Mouse (Mus musculus) embryo, embryonic 10 days (tissue): Measurements from ENCODE around the gene Arl1.
"Not testable (repeated sequence)": the region's sequence is repeated elsewhere in the genome, so short reads cannot be mapped to it uniquely, and the experiment has no call there.

Experiments
- DNase-seq: peaks from one replicate; pipeline ENCODE4 v3.0.0-alpha.2; 2015; ENCODE audit warnings: low spot score

The Arl1 gene

DNA sequence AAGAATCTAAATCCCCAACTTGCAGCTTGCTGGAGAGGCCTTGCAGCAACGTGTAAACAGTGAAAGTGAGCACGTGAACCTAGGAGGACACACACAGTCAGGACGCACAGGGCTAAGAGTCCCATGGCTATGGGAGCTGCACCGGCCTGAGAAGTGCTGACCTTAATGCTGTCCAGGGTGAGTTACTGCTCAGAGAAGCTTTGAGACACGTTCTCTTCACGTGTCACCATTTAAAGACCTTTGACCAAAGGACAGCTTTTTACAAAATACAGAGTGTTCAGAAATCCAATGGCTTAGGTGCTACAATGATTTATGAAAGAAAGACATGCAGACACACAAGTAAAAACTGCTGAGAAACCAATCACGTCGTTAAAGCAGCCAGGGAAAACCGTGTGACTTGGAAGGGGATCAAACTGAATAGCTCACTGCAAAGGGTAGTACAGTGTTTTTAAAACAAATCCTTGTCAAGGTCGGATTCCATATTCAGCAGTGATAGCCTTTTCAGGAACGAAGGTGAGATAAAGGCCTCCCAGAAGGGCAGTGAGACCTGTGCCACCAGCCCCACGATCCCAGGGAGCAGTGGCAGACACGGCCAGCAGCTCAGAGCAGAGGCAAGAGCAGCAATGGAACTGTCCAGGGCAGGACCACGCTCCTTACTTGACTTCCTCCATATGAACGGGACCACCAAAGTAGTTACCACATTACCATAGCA is 34.9 kb downstream of the Arl1 start:
- DNase-seq = no peak

DNA sequence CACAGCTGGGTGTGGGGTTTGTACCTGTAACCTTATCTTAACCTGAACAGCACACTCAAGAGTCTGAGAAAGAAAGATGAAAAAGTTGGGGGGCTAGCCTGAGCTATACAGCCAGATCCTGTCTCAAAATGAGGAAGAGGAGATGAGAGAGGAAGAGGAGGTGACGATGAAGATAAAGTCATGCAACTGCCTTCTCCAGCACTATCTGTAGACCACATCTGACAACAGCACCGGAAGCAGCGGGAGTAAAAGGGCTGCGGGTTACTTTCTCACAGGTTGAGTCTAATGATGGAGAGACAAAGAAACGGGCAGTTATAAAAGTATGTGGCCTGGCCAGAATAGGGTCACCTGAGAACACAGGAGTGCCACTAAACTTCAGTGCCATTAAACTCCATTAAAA is 38.3 kb downstream of the Arl1 start:
- DNase-seq = no peak

DNA sequence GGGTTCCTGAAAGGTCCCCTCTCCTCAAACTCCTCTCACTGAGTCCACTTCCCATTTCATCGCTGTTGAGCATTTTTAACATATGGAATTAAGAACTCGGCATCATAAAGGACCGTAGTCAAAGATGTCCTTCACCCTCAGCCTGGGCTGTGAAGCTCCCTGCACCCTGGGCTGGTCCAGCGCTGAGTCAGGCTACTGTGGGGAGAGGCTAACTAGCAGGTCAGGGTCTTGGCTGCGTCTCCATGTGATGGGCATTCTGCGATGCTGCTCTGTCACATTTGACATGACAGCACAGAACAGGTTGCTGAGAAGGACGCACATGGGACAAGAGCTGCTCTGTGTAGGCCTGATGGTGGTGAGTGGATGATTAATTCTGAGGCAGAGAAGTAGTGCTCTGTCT is 39.0 kb downstream of the Arl1 start:
- DNase-seq = no peak

DNA sequence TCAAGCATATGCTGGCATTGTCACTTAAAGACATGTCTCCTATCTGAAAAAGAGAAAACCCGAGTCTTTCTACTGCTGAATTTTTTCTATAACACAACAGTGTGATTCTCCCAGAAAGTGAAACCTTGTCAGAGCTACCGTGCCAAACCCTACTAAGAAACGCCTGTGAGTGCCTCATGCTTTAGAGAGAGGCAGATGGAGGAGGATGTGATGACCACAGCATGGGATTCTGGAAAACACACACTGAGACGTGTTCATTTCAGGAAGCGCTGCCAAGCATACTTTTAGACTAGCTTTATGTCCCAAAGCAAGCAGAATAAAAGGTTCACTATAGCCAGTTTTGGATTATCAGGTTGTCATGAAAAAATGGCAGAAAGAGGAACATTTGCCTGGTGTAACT is 42.3 kb downstream of the Arl1 start:
- DNase-seq = not testable (repeated sequence)

DNA sequence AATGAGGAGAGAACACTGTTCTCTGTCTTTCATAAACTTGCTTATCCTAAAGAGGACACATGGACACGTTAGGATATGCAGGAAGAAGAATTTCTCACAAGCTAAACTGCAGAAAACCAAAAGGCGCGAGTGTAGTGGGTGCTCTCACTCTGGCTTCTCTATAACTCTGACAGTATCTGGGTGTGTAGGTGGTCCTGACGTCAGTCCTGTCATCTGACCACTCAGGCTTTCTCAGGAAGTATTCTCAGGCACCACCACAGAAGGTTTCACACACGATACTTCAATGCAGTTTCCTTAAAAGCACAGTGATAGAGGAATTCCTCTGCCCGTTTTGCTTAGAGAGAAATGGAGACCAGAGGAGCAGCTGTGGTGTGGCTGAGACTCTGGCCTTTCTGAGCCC is 45.5 kb downstream of the Arl1 start:
- no peak for DNase-seq

DNA sequence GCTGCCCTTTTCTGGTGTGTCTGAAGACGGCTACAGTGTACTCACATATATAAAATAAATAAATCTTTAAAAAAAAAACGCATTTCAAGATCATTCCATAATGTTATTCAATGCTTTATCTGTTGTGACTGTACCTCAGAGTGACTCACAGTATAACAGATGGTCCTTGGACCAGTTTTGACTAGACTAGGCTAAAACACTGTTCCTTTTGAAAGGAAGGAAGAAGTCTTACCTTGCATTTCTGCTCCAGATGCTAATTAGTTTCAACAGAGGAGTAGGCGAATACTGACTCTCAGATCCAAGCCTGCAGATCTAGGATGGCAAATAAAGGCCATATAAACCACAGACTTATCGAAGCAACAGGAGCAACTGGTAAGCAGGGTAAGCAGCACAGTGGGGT is 50.1 kb downstream of the Arl1 start:
- DNase-seq = no peak

DNA sequence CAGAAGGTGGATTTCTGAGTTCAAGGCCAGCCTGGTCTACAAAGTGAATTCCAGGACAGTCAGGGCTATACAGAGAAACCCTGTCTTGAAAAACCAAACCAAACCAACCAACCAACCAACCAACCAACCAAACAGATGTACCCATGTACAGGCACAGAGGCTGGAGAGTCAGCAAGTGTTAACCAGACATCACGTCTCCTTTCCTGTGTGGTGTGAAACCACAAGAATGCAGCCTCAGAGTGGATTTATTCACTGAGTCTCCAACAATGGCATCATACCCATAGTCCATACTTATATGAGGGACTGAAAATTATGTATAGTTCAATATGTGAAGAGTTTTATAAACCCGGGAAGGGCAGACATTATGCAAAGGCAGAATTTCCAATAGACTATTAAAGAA is 52.5 kb downstream of the Arl1 start:
- DNase-seq = not testable (repeated sequence)

DNA sequence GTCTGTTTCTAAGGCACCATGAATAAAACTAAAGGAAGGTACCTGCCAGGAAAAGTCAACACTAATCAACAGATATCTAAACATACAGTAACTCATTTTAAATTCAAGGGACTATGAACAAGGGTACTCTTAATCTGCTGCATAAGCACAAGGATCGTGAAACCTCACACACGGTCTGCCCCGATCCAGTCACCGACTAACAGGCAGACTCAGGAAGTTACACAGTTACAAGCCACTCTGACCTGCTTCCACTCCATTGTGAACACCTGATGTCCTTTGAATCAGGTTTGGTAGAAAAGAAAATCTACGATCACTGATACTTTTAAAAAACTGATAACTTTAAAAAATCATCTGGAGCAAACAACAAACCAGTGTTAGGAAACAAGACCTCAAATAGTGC is 53.3 kb downstream of the Arl1 start:
- no peak for DNase-seq

DNA sequence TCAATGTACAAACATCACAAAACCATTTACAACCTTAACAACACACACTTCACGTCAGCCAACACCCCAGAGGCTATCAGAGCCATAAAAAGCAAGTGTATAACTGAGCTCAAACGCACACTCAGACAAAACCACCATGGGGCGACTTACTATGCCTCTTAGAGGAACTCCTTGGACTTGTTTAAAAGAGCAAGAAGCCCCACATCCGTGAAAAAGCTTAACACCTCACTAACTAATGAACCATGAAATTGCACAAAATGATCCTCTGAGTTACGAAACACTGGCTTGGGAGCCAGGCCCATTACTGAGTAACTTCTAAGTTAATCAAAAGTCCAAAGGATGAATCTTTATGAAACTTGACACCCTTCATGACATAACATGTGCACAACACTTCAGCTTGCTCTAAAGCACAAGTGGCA is 53.9 kb downstream of the Arl1 start:
- DNase-seq = no peak

DNA sequence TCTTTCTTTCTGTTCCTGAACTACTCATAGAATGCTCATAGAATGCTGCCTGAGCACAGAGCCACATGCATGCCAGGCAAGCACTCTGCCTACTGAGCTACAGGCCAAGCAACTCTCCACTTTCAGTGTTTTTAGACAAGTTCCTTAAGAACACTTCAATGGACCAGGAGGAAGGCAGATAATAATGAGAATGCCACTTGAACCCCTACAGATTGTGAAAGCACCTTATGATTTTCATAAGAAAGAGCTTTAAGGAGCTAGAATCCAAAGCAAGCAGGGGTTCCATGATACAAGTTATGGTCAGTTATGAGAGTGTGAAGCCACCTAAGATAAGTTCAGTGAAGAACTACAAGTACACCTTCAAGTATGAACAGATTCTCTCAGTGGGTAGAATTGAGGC is 63.0 kb downstream of the Arl1 start:
- no peak for DNase-seq
